Mouse (Mus musculus): Measurements from ENCODE around the gene Cux2. TPM values are rescaled to one million over a fixed set of nuclear protein-coding genes. Genes with fewer than 3 reads are reported as not detected.

Gene Cux2
- total RNA-seq, 2 experiments from 2014 or later: 21.6 to 26.8 TPM

DNA sequence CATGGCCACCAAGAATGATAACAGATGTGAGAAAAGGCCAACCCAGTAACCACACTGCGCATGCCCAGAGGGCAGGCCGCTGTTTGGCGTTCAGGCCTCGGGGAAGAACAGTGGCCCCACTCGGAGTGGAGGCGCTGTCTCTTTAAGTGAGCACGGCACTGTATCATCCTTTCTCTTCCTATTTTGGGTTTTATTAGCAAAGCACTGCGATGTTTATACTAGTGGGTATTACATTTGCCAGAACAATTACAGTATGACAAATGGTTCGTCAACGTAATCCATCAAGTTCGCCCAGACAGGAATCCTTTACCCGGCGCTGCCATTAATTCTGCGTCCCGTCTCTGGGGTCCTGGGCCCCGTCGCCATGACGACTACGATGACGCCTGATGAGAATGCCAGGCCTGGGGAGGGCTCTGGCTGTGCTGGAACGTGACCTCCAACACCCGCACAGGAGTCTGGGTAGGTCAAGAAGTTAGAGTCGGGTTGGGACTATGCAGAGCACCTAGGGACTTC is 77.2 kb downstream of the Cux2 start:
- no peak for DNase-seq
- intact Hi-C loops (cut with DNase I): no loop called here

GRCm38 (mm10) chr5:121968999-121969398 is 80.9 kb downstream of the Cux2 start:
- intact Hi-C loops (cut with DNase I): no loop called here
- DNase-seq: no peak

DNA sequence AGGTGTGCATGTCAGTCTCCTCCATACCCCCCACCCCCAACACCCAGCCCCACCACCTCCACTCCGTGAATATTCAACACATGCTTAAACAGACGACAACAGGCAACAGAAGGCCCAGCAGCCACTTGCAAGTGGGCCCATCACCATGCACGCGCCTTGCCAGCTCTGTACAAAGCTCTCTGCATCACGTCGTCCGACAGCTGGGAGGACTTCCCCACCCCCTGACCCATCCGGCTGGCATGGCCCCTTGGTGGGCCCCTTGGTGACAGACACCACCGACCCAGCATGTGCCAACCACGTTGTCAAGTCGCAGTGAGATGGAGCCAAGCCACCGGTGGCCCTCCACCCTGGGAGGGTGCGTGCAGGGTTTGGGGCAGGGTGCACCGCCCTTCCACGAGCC is 81.5 kb downstream of the Cux2 start:
- intact Hi-C loops (cut with DNase I): no loop called here
- no peak for DNase-seq

DNA sequence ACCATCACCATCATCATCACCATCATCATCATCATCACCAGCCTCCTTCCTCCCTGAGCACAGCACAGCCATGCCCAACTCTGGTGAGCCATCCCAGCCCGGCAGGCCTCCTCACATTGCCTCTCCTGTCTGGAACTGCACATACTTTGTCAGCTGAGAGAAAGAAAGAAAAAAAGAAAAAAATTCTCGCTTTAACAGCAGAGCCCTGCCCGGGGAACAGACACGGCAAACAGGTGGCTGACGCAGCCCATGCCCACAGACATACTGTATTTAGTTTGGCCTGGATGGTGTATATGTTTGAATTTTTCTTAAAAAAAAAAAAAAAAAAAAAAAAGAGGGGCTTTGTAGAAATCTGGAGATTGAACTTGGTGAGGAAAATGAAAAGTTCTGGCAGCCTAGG is 82.4 kb downstream of the Cux2 start:
- DNase-seq: no peak
- intact Hi-C loops (cut with DNase I): no loop called here

GRCm38 (mm10) chr5:121966940-121967339 is 83.0 kb downstream of the Cux2 start:
- intact Hi-C loops (cut with DNase I): no loop called here
- DNase-seq: no peak

- DNase-seq: no peak
- intact Hi-C loops (cut with DNase I): no loop called here
These were observed 86.9 kb downstream of the Cux2 start for GRCm38 (mm10) chr5:121962974-121963373.

DNA sequence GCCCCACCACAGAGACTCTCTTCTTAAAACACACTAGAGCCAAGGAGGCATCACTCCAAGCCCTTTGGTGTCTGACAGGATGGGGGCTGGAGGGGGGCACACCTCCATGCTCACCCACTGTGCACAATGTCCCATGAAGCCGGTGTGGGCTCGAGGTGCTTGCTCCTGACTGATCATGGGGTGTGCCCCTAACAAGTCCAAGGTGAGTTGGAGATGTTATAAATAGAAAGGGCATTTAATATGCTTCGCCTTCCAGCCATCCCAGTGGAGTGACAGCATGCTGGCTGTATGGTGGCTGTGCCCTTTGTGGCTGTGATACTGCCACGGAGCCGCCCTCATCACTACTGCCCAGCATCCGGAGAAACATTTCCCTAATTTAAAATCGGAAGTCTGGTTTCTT is 87.5 kb downstream of the Cux2 start:
- no peak for DNase-seq
- intact Hi-C loops (cut with DNase I): no loop called here

GRCm38 (mm10) chr5:121961256-121961655 is 88.6 kb downstream of the Cux2 start:
- no peak for DNase-seq
- intact Hi-C loops (cut with DNase I): no loop called here

- intact Hi-C loops (cut with DNase I): no loop called here
- DNase-seq: no peak
These were observed 90.2 kb downstream of the Cux2 start for GRCm38 (mm10) chr5:121959688-121960087.

- DNase-seq: no peak
- intact Hi-C loops (cut with DNase I): no loop called here
These were observed 91.4 kb downstream of the Cux2 start for GRCm38 (mm10) chr5:121958551-121958950.

DNA sequence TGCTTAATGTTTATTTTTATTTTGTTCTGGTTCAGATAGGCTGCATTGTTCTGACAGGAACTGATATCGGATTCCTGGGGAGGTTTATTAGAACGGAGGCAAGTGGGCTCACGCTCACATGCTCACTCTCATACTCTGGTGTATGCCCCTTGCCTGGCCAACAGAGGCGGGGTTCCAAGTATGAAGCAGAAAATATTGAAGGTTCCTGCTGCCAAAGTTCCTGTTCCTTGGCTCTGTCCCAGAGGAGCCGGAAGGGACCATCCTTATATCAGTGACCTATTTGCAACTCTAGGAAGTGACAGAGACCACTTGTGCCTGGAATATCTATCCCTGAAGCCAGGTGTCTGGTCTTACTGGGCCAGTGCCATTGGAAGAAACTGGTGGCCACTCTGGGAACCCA is 94.1 kb downstream of the Cux2 start:
- intact Hi-C loops (cut with DNase I): no loop called here
- no peak for DNase-seq

GRCm38 (mm10) chr5:121950175-121950574 is 99.7 kb downstream of the Cux2 start:
- intact Hi-C loops (cut with DNase I): no loop called here
- DNase-seq: no peak

DNA sequence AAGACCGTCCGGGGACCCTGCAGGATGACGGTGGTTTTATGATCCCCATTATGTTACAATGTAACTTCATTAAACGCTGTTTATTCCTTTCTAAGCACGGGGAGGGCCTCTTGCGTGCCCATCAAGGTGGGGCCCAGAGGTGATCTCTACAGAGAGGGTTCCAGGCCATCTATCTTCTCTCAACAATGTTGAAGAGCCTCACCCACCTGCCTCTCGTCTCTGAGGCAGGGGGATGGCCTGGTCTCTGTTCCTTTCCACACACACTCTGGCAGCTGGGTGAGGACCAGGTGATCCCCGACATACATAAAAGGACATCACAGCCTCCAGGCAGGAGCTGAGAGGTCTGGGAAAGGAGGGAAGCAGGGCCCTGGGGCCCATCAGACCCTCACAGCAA is 100.9 kb downstream of the Cux2 start:
- intact Hi-C loops (cut with DNase I): loop anchor here (5.0 kb wide), 1 partner anchor 48 kb away; no protein-coding TSS in a partner anchor
- DNase-seq: no peak

DNA sequence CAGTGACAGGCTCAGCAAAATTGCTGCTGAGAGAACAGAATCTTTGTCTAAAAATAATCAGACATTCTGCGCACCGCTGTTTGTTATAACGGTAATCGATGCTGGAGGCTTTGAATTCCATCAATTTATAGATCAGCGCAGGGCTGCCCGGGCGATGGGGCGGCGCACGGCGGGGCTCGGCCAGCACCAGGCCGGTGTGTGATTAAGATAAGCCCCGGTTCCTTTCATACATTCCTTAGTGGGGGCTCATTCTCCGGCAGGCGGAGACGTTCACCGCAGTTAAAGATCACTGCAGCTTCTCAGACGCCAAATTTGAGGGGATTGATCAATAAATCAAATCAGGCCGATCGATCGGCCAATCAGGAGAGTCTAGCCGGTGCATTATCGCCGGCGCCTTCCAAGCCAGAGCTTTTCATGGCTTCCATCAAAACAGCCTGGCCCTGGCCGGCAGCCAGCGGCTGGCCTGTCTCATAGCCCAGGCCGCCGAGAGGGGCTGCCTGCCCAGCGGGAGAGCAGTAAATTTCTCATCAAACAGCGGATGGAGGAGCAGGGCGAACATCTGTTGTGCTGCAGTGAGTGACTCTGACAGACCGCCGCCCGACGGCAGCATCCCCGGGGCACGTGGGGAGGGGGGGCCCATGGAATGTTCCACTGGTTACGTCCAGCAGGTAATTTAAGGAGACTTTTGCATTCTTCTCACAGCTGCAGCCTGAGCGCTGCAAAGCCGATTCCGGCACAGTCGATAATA is 101.4 kb downstream of the Cux2 start:
- intact Hi-C loops (cut with DNase I): loop anchor here (5.0 kb wide), 1 partner anchor 49 kb away; no protein-coding TSS in a partner anchor
- DNase-seq: peak; percentile 32 to 39

DNA sequence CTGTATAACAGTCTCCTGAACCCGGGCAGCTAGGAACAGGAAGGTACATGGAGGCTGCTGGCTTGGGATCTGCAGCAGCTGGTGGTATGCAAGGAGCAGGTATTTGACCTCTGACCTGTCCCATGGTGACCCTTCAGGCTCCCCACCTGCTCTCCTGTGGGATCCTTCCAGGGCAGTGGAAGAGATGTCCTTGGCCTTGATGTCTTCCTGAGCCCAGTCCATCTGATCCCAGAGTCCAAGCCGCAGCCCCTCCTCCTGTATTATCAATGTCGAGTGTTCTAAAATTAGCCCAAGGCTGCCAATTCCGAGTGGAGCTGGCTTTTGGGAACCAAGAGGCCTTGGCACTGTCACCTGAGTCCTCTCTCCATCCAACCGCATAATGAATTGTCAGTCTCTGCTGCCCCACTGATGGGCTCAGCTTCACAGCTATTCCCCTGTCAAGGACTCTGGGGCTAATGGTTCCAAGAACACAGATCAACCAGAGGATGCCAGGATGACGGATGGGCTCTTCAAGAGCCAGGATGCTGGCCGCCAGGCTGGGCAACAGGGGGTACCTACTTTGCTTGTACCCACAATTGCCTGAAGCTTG is 103.2 kb downstream of the Cux2 start:
- DNase-seq: no peak
- intact Hi-C loops (cut with DNase I): loop anchor here (5.0 kb wide), 1 partner anchor 51 kb away; no protein-coding TSS in a partner anchor

GRCm38 (mm10) chr5:121945819-121946218 is 104.1 kb downstream of the Cux2 start:
- intact Hi-C loops (cut with DNase I): loop anchor here (2.0 to 5.0 kb wide), 3 partner anchors 51 to 143 kb away; no protein-coding TSS in a partner anchor
- peak; percentile 41 to 49 for DNase-seq

- intact Hi-C loops (cut with DNase I): loop anchor here (2.0 kb wide), 2 partner anchors 115 to 145 kb away; no protein-coding TSS in a partner anchor
- DNase-seq: no peak
These were observed 105.7 kb downstream of the Cux2 start for GRCm38 (mm10) chr5:121944021-121944790.

DNA sequence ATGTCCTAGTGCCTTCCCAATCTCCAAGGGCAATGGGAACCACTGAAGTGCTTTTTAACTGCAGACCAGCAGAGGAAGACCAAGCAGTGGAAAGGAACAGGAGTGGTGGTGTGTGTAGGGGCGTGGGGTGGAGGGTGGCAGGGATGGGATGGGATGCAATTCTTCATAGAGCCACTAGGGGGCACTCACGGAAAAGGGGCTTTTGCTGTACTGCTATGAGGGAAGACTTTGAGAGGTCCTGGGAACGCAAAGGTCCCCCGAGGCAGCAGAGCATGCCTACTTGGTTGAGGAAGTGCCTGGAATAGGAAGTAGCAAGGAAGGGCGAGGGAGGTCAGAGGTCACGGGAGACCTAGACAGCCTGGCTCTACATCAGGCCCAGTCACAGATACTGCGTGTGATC is 106.4 kb downstream of the Cux2 start:
- intact Hi-C loops (cut with DNase I): no loop called here
- no peak for DNase-seq

GRCm38 (mm10) chr5:121938065-121938849 is 111.6 kb downstream of the Cux2 start:
- intact Hi-C loops (cut with DNase I): no loop called here
- DNase-seq: no peak

GRCm38 (mm10) chr5:121930261-121930660 is 119.6 kb downstream of the Cux2 start:
- no peak for DNase-seq
- intact Hi-C loops (cut with DNase I): no loop called here
